Mouse (Mus musculus) heart, adult 2 months (tissue): ENCODE results near the gene Aes.

Experiments
- CTCF ChIP-seq: fragments of 200-600 bp; IDR thresholded peaks from 2 replicates; pipeline ENCODE4 v1.8.1; 2022; ENCODE audit warnings: antibody characterized with exemption, mild to moderate bottlenecking, moderate library complexity
- EP300 ChIP-seq: fragments of 200-500 bp; IDR thresholded peaks from 2 replicates; pipeline ENCODE4 v1.6.1; 2011; ENCODE audit warnings: low read depth, low read length, control low read depth; ENCODE audit not compliant: insufficient read depth
- POLR2A ChIP-seq: fragments of 200-500 bp; IDR thresholded peaks from 2 replicates; pipeline ENCODE4 v1.6.1; 2011; ENCODE audit warnings: mild to moderate bottlenecking, low read depth, low read length, control low read depth; ENCODE audit not compliant: insufficient read depth

DNA sequence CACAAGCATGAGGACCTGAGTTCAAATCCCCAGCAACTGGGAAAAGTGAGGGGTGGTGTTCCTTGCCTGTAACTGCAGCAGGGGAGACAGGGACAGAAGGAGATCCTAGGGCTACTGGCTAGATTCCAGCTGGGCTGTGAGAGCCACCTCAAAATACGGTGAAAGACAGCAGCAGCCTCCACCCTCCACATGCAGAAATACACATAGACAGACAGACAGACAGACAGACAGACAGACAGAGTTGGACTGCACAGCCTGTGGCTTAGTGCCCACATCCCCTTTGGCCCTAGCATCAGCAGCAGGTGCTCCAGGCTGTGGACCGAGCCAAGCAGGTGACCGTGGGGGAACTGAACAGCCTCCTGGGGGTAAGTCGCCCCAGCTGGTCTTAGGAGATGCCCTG lies 20.7 kb downstream of the Aes start:
- no peak for TF ChIP-seq EP300
- TF ChIP-seq POLR2A: no peak
- no peak for TF ChIP-seq CTCF
